Mouse (Mus musculus) embryonic facial prominence, embryonic 10.5 days (tissue): ENCODE results near the gene Trib2. TPM values are rescaled to one million over a fixed set of nuclear protein-coding genes. Genes with fewer than 3 reads are reported as not detected.

Experiments used
- DNase-seq: peaks from one replicate; pipeline ENCODE4 v3.0.0-alpha.2; 2017; ENCODE audit warnings: low spot score
- H3K27ac ChIP-seq: fragments of 300-500 bp; sonication (generic); replicated peaks from 2 replicates; pipeline ENCODE4 v1.5.1; 2016; ENCODE audit warnings: mild to moderate bottlenecking
- H3K27me3 ChIP-seq: fragments of 300-500 bp; sonication (generic); replicated peaks from 2 replicates; pipeline ENCODE4 v1.6.1; 2016; ENCODE audit warnings: low read depth, mild to moderate bottlenecking; ENCODE audit not compliant: poor library complexity, severe bottlenecking
- H3K36me3 ChIP-seq: fragments of 300-500 bp; sonication (generic); replicated peaks from 2 replicates; pipeline ENCODE4 v1.6.1; 2016; ENCODE audit warnings: mild to moderate bottlenecking, moderate library complexity
- H3K4me1 ChIP-seq: fragments of 300-500 bp; sonication (generic); 2 replicates; pipeline ENCODE4 v1.6.1; 2016
- H3K4me3 ChIP-seq: fragments of 300-500 bp; sonication (generic); 2 replicates; pipeline ENCODE4 v1.5.1; 2016; ENCODE audit warnings: mild to moderate bottlenecking, moderate library complexity
- H3K9me3 ChIP-seq: fragments of 300-500 bp; sonication (generic); 2 replicates; pipeline ENCODE4 v1.6.1; 2016; ENCODE audit warnings: mild to moderate bottlenecking
- WGBS: fragments of 180-500 bp; shearing (Covaris S2); methylation state at CpG from one replicate; pipeline ENCODE4 v1.1.7; 2016; 5-methylcytosine and 5-hydroxymethylcytosine counted together
- microRNA-seq: library from miRNA; unstranded; fragments of <30 nt; microRNA quantifications from one replicate; pipeline ENCODE4, GENCODE M21; 2017
- polyA plus RNA-seq: library from polyadenylated mRNA; unstranded; fragments of >200 nt; fragmentation: Nextera tagmentation; extraction: Ambion mirVana; gene quantifications from 2 replicates; pipeline ENCODE4 v1.2.1, GENCODE M21; 2016

Gene Trib2
- polyA plus RNA-seq, 1 experiment from 2014 or later: 43.4 TPM

DNA sequence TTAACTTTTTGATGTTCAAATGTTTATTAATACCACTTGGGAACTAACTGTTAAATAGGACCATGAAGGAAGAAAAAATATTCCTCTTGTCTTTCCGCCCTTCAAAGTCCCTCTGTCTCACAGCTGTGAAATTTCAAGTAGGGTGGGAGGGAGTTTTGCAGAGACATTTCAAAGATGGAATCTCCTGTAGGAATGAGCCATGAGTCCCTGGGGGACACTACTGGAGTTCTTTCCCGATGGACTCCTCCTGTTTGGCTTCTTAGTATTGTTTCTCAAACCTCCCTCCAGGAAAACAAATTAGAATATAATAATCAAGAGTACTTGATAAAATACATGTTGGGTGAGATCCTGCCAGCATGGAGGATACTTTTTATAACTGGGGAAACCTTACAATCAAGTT is 62.1 kb downstream of the Trib2 start:
- WGBS: 80% methylated on average over 2 of the region's 2 CpGs
- H3K9me3 ChIP-seq: no peaks in the 10 kb centered on the region
- DNase-seq: no peak
- no peak overlapping the region for H3K4me3 ChIP-seq
- H3K4me1 ChIP-seq: peaks cover 4% of the 10 kb centered on the region
- no peaks in the 10 kb centered on the region for H3K36me3 ChIP-seq
- H3K27me3 ChIP-seq: no peaks in the 10 kb centered on the region
- H3K27ac ChIP-seq: no peak overlapping the region

DNA sequence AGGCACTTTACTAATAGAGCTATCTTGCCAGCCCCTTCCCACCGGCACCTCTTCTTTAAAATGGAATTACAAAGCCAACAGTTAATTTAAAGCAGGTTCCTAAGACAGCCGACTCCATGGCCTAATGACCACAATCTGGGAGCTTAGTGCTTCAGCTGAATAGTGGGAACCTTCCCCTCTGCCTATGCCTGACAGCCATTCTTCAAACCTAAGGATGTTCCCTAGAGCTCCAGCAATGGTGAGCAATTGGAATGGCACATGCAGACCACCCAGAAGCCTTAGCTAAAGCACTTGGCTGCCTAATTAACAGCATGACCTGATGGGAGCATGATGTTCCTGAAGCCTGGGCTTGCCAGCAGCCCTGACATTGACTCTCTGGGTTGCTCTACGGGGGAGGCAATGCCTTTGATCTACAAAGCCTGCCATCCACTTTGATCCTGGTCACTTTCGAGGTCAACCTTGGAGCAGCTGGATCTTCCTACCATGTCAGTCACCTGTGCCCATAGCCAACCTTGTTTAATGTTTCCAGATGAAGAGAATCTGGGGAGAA is 67.0 kb downstream of the Trib2 start:
- Histone ChIP-seq H3K4me1 (peaks cover 6% of the 10 kb centered on the region), H3K9me3 (no peaks in the 10 kb centered on the region), H3K27me3 (no peaks in the 10 kb centered on the region), H3K36me3 (no peaks in the 10 kb centered on the region), H3K4me3 (no peak overlapping the region), H3K27ac (no peak overlapping the region)
- 39% methylated on average over 4 of the region's 4 CpGs for WGBS
- peak; percentile 42 for DNase-seq

DNA sequence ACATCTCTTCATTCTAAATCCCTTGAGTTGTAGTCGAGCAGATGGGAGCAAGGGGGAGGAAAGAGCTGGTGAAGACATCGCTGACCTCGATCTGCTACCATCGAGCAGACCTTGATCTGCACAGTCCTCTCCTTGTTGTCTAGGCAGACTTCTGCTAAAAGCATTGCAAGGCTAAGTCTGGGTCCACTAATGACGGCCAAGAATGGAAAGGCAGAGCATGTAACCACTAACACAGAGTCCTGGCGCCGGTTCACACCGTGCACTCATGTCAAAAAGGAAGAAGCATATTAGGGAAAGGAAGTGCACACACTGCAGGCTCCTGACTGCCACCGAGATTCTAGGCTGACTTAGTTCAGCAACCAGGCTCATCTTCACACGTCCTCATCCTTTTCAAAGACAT is 71.0 kb downstream of the Trib2 start:
- Histone ChIP-seq H3K9me3 (no peaks in the 10 kb centered on the region), H3K4me1 (peaks cover 6% of the 10 kb centered on the region), H3K27ac (no peak overlapping the region), H3K36me3 (no peaks in the 10 kb centered on the region), H3K4me3 (no peak overlapping the region), H3K27me3 (no peaks in the 10 kb centered on the region)
- DNase-seq: no peak
- WGBS: 86% methylated on average over 10 of the region's 10 CpGs

Small RNA genes lying within 50 kb of the gene (microRNA-seq; reads per million reads assigned to microRNA genes)
- gene Mir6387: not detected
